Mouse (Mus musculus): Measurements from ENCODE around the gene Gm12355.

The Gm12355 gene

DNA sequence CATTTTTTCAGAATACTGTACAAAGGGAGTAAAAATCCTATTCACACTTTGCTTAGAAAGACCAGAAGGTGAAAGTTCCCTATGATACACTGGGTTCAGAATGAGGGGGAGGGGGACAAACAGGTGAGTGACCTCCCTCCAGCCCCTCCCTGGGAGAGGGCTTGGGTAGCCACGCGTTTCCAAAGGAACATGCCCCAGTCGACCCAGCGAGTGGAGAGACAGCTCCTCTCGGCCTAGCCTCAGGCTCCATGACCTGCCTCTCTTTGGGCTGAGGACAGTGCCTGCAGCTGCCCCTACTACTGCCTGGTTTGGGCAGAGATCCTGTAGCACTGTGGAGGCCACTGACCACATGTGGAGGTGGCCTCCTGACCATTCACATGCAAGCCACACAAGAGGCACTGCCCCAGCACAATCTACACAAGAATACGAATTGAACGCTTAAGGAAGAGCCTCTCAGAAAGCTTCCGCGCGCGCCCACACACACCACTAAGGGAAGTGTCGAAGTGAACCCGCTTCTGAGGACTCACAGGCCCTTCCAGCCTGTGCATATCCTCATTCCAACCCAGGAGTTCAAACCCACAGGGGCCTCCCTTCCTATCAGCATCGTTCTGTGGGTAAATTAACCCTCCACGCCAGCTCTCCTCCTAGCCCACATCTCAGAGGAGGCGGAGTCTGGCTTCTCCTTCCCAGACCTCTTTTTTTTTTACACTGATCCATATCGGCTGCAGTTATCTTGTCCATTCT is 44.0 kb downstream of the Gm12355 start:
- peak; percentile 82 for DNase-seq

DNA sequence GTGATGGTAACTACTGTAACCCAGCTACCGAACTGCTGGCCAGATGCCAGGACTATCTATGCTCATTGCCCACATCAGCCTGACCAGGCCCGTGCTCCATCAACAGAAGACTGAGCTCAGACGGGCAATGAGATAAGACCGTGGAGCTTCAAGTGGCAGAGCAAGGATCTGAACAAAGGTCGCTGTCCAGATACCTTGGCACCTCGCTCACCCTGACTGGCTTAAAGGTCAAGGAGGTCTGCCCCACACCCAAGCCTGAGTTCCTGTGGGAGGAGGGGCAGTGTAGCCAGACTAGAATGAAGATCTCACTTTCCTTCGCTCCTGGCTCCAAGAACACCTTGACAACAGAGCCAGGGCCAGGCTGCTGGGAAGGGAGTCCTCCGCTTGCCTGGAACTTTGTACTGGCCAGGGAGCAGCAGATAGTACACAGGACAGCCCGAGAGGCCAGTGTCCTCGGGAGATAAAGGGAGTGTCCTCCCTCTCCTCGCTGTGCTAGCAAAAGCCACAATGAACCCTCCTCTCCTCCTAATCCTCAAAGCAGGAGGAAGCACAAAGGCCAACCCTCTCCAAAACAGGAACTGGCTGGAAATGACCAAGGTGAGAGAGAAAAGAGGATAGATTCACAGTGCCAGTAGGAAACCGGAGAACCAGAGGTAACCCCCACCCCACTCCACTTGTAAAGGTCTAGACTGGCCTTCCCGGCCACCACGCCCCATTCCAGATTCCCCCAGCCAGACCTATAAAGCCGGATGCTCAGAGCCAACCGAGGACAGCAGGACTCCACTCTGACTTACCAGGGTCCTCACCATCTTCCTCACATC is 45.0 kb downstream of the Gm12355 start:
- DNase-seq: peak; percentile 86

DNA sequence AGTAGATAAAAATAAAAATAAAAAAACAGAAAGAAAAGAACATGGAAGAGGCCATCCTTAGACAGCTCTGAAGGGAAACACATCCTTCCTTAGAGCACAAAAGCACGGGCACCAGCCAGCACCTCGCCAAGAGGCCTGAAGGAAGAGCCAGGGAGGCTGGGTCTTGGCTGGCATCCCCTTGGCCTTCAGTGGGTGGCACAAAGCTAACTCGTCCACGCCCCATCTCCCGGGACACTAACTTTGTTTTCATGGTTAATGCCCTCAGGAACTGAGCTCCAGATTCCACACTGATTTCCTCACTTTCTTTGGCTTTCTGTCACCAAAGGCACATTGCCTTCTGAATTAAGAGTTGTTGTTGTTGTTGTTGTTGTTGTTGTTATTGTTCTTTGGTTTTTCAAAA is 47.7 kb downstream of the Gm12355 start:
- no peak for DNase-seq
